Mouse (Mus musculus): ENCODE data around the gene Slc29a2. TPM values are rescaled to one million over a fixed set of nuclear protein-coding genes. Genes with fewer than 3 reads are reported as not detected.

Slc29a2 gene
- total RNA-seq (2012; rRNA removed) (4.2 and 6.7 TPM in 2 replicates), total RNA-seq (2014; rRNA removed) (0.96 and 2.1 TPM in 2 replicates), polyA plus RNA-seq (2012; ENCODE audit: insufficient read length, low read depth) (5.6 and 6.6 TPM in 2 replicates)

- Histone ChIP-seq H3K4me1 (ENCODE audit: control insufficient read depth in 1 of 2, insufficient read depth in 2 of 2) (peaks cover 10 to 14% of the 10 kb centered on the region in 2 experiments), H3K4me3 (replicated peaks in 1 of 3; ENCODE audit: low read depth in 2 of 3, low read length in 2 of 3, poor library complexity in 1 of 3) (peak within 1 kb of the TSS; percentile 67 to 89 (median 69)), H3K36me3 (replicated peaks in 1 of 2; ENCODE audit: control insufficient read depth in 1 of 2, insufficient read depth in 1 of 2, low read length in 1 of 2) (peaks cover 8 to 28% of the 10 kb centered on the region in 2 experiments), H3K9ac (ENCODE audit: insufficient read depth, low read depth) (peak within 1 kb of the TSS; percentile 18; the same call in 1 of the 2 replicates), H3K27ac (ENCODE audit: insufficient read depth, low read depth) (peak within 1 kb of the TSS; percentile 76), H3K9me3 (replicated peaks; ENCODE audit: low read length) (no peaks in the 10 kb centered on the region), H3K27me3 (replicated peaks) (peaks cover 4% of the 10 kb centered on the region), H3K79me2 (replicated peaks; ENCODE audit: control insufficient read depth, extremely low read depth, insufficient read depth, poor library complexity, severe bottlenecking) (no peaks in the 10 kb centered on the region), H3K4me2 (ENCODE audit: insufficient read depth, low read depth, poor library complexity, severe bottlenecking) (peak within 1 kb of the TSS; percentile 79)
- peak; percentile 90 for DNase-seq (ENCODE audit: extremely low read depth)
- dilution Hi-C loops (cut with MboI; ENCODE audit: extremely low pct_ligation_motif_present, extremely low pct_unique_long_range_greater_than_20kb, low sequenced_read_pairs) (no loop called here), in situ Hi-C loops (cut with MboI; ENCODE audit: low pct_ligation_motif_present, low pct_unique_long_range_greater_than_20kb, low sequenced_read_pairs) (no loop called here)
- TF ChIP-seq MAZ (IDR thresholded peaks at IDR 0.05; ENCODE audit: low read depth, low read length) (no peak), SIN3A (IDR thresholded peaks at IDR 0.05; ENCODE audit: low read length) (no peak; the same call in 1 of the 2 replicates), POLR2AphosphoS2 (IDR thresholded peaks at IDR 0.05; ENCODE audit: low read depth, low read length) (peak; percentile 79; the same call in 1 of the 2 replicates), POLR2A (IDR thresholded peaks at IDR 0.05; ENCODE audit: low read depth, low read length) (peak; percentile 97), NELFE (IDR thresholded peaks at IDR 0.05; ENCODE audit: low read depth, low read length) (peak; percentile 97), ELF1 (IDR thresholded peaks at IDR 0.05; ENCODE audit: low read depth, low read length) (peak; percentile 80), BHLHE40 (IDR thresholded peaks at IDR 0.05; ENCODE audit: low read depth, low read length) (no peak), CHD1 (IDR thresholded peaks at IDR 0.05; ENCODE audit: low read depth, low read length) (no peak), UBTF (IDR thresholded peaks at IDR 0.05; ENCODE audit: low read depth, low read length) (peak; percentile 71; the same call in 1 of the 2 replicates), ZMIZ1 (IDR thresholded peaks at IDR 0.05; ENCODE audit: low read depth, low read length) (peak; percentile 90), E2F4 (IDR thresholded peaks at IDR 0.05; ENCODE audit: insufficient replicate concordance, low read depth, low read length) (0 out of 2 replicates have a peak, but pooled peaks have one; percentile 48), USF1 (IDR thresholded peaks at IDR 0.05; ENCODE audit: low read depth, low read length) (no peak), USF2 (conservative IDR thresholded peaks at IDR 0.05; ENCODE audit: low read depth, low read length) (no peak), MYC (IDR thresholded peaks at IDR 0.05; ENCODE audit: low read depth, low read length) (peak; percentile 85), IRF4 (IDR thresholded peaks at IDR 0.05; ENCODE audit: low read depth, low read length) (no peak), SMC3 (IDR thresholded peaks at IDR 0.05; ENCODE audit: low read depth, low read length) (no peak), MXI1 (IDR thresholded peaks at IDR 0.05; ENCODE audit: low read depth, low read length) (peak; percentile 82), JUN (IDR thresholded peaks at IDR 0.05; ENCODE audit: insufficient read depth, low read depth, low read length) (no peak), NRF1 (IDR thresholded peaks at IDR 0.05; ENCODE audit: low read depth, low read length) (no peak; the same call in 1 of the 2 replicates), TBP (conservative IDR thresholded peaks at IDR 0.05; ENCODE audit: low read depth, low read length) (peak; percentile 60), MEF2A (IDR thresholded peaks at IDR 0.05; ENCODE audit: borderline replicate concordance, low read depth, low read length) (no peak; the same call in 1 of the 2 replicates), MAFK (IDR thresholded peaks at IDR 0.05; ENCODE audit: insufficient replicate concordance, low read length) (no peak), CHD2 (IDR thresholded peaks at IDR 0.05; ENCODE audit: low read length) (no peak), ZC3H11A (IDR thresholded peaks at IDR 0.05; ENCODE audit: low read depth, low read length) (no peak), MAX (IDR thresholded peaks at IDR 0.05; ENCODE audit: low read length) (peak; percentile 68), HCFC1 (IDR thresholded peaks at IDR 0.05; ENCODE audit: low read depth, low read length) (peak; percentile 83)
Measured at GRCm38 (mm10) chr19:5023621-5024479, at the start of gene Slc29a2. Gene Slc29a2 (plus strand): TSS chr19:5023860.
